ENCODE assay signal across 31 mouse cellular contexts in the genomic region with DNA sequence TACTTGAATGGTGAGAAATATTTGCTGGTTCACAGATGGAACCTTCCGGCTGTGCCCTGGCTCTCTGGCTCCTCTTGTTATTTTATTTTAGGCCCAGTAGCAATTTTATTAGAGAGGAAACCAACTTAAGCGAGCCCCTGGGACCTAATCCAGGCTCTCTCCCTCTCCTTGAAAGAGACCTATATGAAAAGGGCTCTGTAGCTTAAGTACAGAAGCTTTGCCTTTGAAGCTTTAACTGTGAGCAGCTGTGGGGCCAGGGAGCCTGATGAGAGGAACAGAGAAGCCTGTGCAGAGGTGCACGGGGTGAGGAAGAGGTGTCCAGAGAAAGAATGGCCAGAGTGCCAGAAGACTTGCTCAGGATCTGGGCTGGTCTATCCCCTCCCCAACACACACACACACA. TPM values are rescaled to one million over a fixed set of nuclear protein-coding genes. Genes with fewer than 3 reads are reported as not detected.
DNase-seq lines count a peak whose midpoint lies in the region; ATAC-seq lines count a peak whose summit lies in the region.
"Had no signal": no experiment of that assay in that cellular context is flagged by ENCODE, and none has a peak within 500 bp of the region (broad histone marks: within the 10 kb centered on the region; RNA-seq: fewer than 3 reads in every experiment).

No protein-coding gene starts in this region.

- H3K27me3 ChIP-seq in kidney, embryonic 15.5 days: no peaks in the 10 kb centered on the region
- no peaks in the 10 kb centered on the region for H3K27me3 ChIP-seq in kidney, embryonic 14.5 days (ENCODE audit: control insufficient read depth, insufficient read depth, low read length)
- H3K27me3 ChIP-seq in embryonic facial prominence, embryonic 11.5 days (ENCODE audit: control insufficient read depth, insufficient read depth, low read length): no peaks in the 10 kb centered on the region
- no peaks in the 10 kb centered on the region for H3K27me3 ChIP-seq in limb, embryonic 11.5 days (ENCODE audit: control insufficient read depth, insufficient read depth, low read length)
- H3K27me3 ChIP-seq: forebrain, embryonic 13.5 days; heart, embryonic 13.5 days; hindbrain, embryonic 15.5 days; liver, embryonic 15.5 days; neural tube, embryonic 15.5 days had no signal

- H3K4me1 ChIP-seq in kidney, embryonic 15.5 days: no peaks in the 10 kb centered on the region
- no peaks in the 10 kb centered on the region for H3K4me1 ChIP-seq in kidney, embryonic 14.5 days (ENCODE audit: control insufficient read depth, insufficient read depth, low read length)
- H3K4me1 ChIP-seq in embryonic facial prominence, embryonic 11.5 days (ENCODE audit: control insufficient read depth, insufficient read depth, low read length): no peaks in the 10 kb centered on the region
- H3K4me1 ChIP-seq in limb, embryonic 11.5 days (ENCODE audit: control insufficient read depth, insufficient read depth, low read length): peaks cover 2% of the 10 kb centered on the region; the same call in 1 of the 2 replicates
- H3K4me1 ChIP-seq: forebrain, embryonic 13.5 days; hindbrain, embryonic 15.5 days; liver, embryonic 15.5 days; midbrain, embryonic 10.5 days had no signal

- H3K9me3 ChIP-seq in kidney, embryonic 15.5 days (replicated peaks): no peaks in the 10 kb centered on the region; the same call in 1 of the 2 replicates
- no peaks in the 10 kb centered on the region for H3K9me3 ChIP-seq in kidney, embryonic 14.5 days (ENCODE audit: control insufficient read depth, low read length)
- H3K9me3 ChIP-seq in embryonic facial prominence, embryonic 11.5 days (replicated peaks; ENCODE audit: control insufficient read depth, low read length): no peaks in the 10 kb centered on the region
- no peaks in the 10 kb centered on the region for H3K9me3 ChIP-seq in limb, embryonic 11.5 days (ENCODE audit: control insufficient read depth, low read length)
- H3K9me3 ChIP-seq: forebrain, embryonic 13.5 days; heart, embryonic 13.5 days; hindbrain, embryonic 15.5 days; liver, embryonic 15.5 days; midbrain, embryonic 10.5 days; neural tube, embryonic 15.5 days had no signal

- peak overlapping the region; percentile 71 for H3K27ac ChIP-seq in kidney, embryonic 15.5 days
- H3K27ac ChIP-seq in kidney, embryonic 14.5 days (ENCODE audit: low read depth, low read length): no peak overlapping the region
- no peak overlapping the region for H3K27ac ChIP-seq in embryonic facial prominence, embryonic 11.5 days (replicated peaks; ENCODE audit: low read depth, low read length)
- H3K27ac ChIP-seq in limb, embryonic 11.5 days (replicated peaks; ENCODE audit: low read depth, low read length): no peak overlapping the region
- H3K27ac ChIP-seq: forebrain, embryonic 13.5 days; heart, embryonic 13.5 days; hindbrain, embryonic 15.5 days; liver, embryonic 15.5 days; midbrain, embryonic 10.5 days; neural tube, embryonic 15.5 days; stomach, postnatal 0 days had no signal

- no peak for ATAC-seq in kidney, embryonic 15.5 days (replicated peaks; ENCODE audit: low FRiP score)
- ATAC-seq in kidney, embryonic 14.5 days (ENCODE audit: low FRiP score, low TSS enrichment): no peak
- no peak for ATAC-seq in embryonic facial prominence, embryonic 11.5 days (replicated peaks; ENCODE audit: insufficient number of reproducible peaks, low FRiP score, low TSS enrichment, low read depth)
- ATAC-seq in limb, embryonic 11.5 days (ENCODE audit: insufficient number of reproducible peaks, low FRiP score, low TSS enrichment, low read depth): peak; percentile 67; the same call in 1 of the 2 replicates
- ATAC-seq: CD4-positive, CD25-positive, alpha-beta regulatory T cell, adult 4 months; forebrain, embryonic 13.5 days; midbrain, embryonic 16.5 days had no signal

- no peak overlapping the region for H3K4me2 ChIP-seq in kidney, embryonic 15.5 days
- no peak overlapping the region for H3K4me2 ChIP-seq in kidney, embryonic 14.5 days (replicated peaks; ENCODE audit: low read depth, low read length)
- no peak overlapping the region for H3K4me2 ChIP-seq in embryonic facial prominence, embryonic 11.5 days (ENCODE audit: low read depth, low read length)
- H3K4me2 ChIP-seq in limb, embryonic 11.5 days (ENCODE audit: low read depth, severe bottlenecking): no peak overlapping the region
- H3K4me2 ChIP-seq: forebrain, embryonic 13.5 days; heart, embryonic 13.5 days; hindbrain, embryonic 15.5 days; liver, embryonic 15.5 days; neural tube, embryonic 15.5 days had no signal

- WGBS in kidney, embryonic 15.5 days: 54% methylated on average over 3 of the region's 3 CpGs
- 59% methylated on average over 3 of the region's 3 CpGs for WGBS in kidney, embryonic 14.5 days
- 56% methylated on average over 3 of the region's 3 CpGs for WGBS in embryonic facial prominence, embryonic 11.5 days
- WGBS in limb, embryonic 11.5 days: 15% methylated on average over 3 of the region's 3 CpGs

- no peak overlapping the region for H3K4me3 ChIP-seq in kidney, embryonic 15.5 days (replicated peaks)
- no peak overlapping the region for H3K4me3 ChIP-seq in kidney, embryonic 14.5 days (ENCODE audit: low read length)
- no peak overlapping the region for H3K4me3 ChIP-seq in embryonic facial prominence, embryonic 11.5 days (ENCODE audit: low read depth, low read length)
- H3K4me3 ChIP-seq in limb, embryonic 11.5 days (ENCODE audit: low read depth, low read length): no peak overlapping the region
- H3K4me3 ChIP-seq: forebrain, embryonic 13.5 days; heart, embryonic 13.5 days; hindbrain, embryonic 15.5 days; liver, embryonic 15.5 days; midbrain, embryonic 10.5 days; myocyte; neural tube, embryonic 15.5 days had no signal

- no peaks in the 10 kb centered on the region for H3K36me3 ChIP-seq in kidney, embryonic 15.5 days
- H3K36me3 ChIP-seq in kidney, embryonic 14.5 days (ENCODE audit: control insufficient read depth, insufficient read depth, low read length): no peaks in the 10 kb centered on the region
- H3K36me3 ChIP-seq in embryonic facial prominence, embryonic 11.5 days (replicated peaks; ENCODE audit: control insufficient read depth, insufficient read depth, low read depth, low read length): no peaks in the 10 kb centered on the region
- H3K36me3 ChIP-seq in limb, embryonic 11.5 days (ENCODE audit: control insufficient read depth, insufficient read depth, low read length): no peaks in the 10 kb centered on the region
- H3K36me3 ChIP-seq: heart, embryonic 13.5 days; hindbrain, embryonic 15.5 days; liver, embryonic 15.5 days; midbrain, embryonic 10.5 days; neural tube, embryonic 15.5 days had no signal

- intact Hi-C loops in left cerebral cortex, postnatal 25 days (cut with DNase I): no loop called here

- peak; percentile 38 for DNase-seq in embryo, embryonic 11 days
- no peak for DNase-seq in embryo, embryonic 9.5 days (ENCODE audit: extremely low spot score)
- DNase-seq in embryonic facial prominence, embryonic 11.5 days (ENCODE audit: low spot score): peak; percentile 68
- DNase-seq in limb, embryonic 11.5 days (ENCODE audit: low spot score): peak; percentile 74
- DNase-seq in frontal cortex, postnatal 36 days (ENCODE audit: low spot score in 2 of 2): no peak
- DNase-seq in left cerebral cortex, postnatal 25 days (ENCODE audit: low spot score in 2 of 2): no peak
- DNase-seq: adrenal gland, postnatal 14 days; cerebellum, adult 9-10 months; gastrocnemius, postnatal 14 days; heart, adult 18-20 months; liver; thymus, adult 2 months; thymus, postnatal 4 days had no signal

- no peak overlapping the region for H3K9ac ChIP-seq in kidney, embryonic 15.5 days
- no peak overlapping the region for H3K9ac ChIP-seq in kidney, embryonic 14.5 days (ENCODE audit: low read depth, low read length)
- no peak overlapping the region for H3K9ac ChIP-seq in embryonic facial prominence, embryonic 11.5 days (replicated peaks; ENCODE audit: low read length)
- no peak overlapping the region for H3K9ac ChIP-seq in limb, embryonic 11.5 days (ENCODE audit: low read length)
- H3K9ac ChIP-seq: forebrain, embryonic 13.5 days; heart, embryonic 13.5 days; hindbrain, embryonic 15.5 days; liver, embryonic 15.5 days; neural tube, embryonic 15.5 days had no signal

RNA-seq across cellular contexts. Expression of a gene that starts 33.1 kb away (rescaled TPM):
- 0.77 and 1.0 TPM in 2 replicates for polyA plus RNA-seq in kidney, embryonic 15.5 days (2015; fragmentation: Nextera tagmentation; extraction: Ambion mirVana)
- polyA plus RNA-seq in kidney, embryonic 14.5 days (2014; fragmentation: Nextera tagmentation; extraction: Ambion mirVana): 0.26 and 0.66 TPM in 2 replicates
- 0.18 and 0.42 TPM in 2 replicates for polyA plus RNA-seq in embryonic facial prominence, embryonic 11.5 days (2014; fragmentation: Nextera tagmentation; extraction: Ambion mirVana)
- 0.50 and 0.81 TPM in 2 replicates for polyA plus RNA-seq in limb, embryonic 11.5 days (2014; fragmentation: Nextera tagmentation; extraction: Ambion mirVana)
- 10 to 100 TPM; 37.2 to 39.0 TPM for total RNA-seq in left cerebral cortex, postnatal 25 days (2021)
- total RNA-seq: adrenal gland, postnatal 14 days; common myeloid progenitor, adult 5-6 weeks had no signal
- polyA plus RNA-seq: forebrain, embryonic 13.5 days; hindbrain, embryonic 15.5 days; midbrain, embryonic 16.5 days; small intestine, adult 2 months had no signal

RNA-seq across cellular contexts. Expression of a gene that starts 41.0 kb away (rescaled TPM):
- polyA plus RNA-seq in kidney, embryonic 15.5 days (2015; fragmentation: Nextera tagmentation; extraction: Ambion mirVana): not detected in 2 replicates
- not detected in 2 replicates for polyA plus RNA-seq in kidney, embryonic 14.5 days (2014; fragmentation: Nextera tagmentation; extraction: Ambion mirVana)
- polyA plus RNA-seq in embryonic facial prominence, embryonic 11.5 days (2014; fragmentation: Nextera tagmentation; extraction: Ambion mirVana): not detected in 2 replicates
- polyA plus RNA-seq in limb, embryonic 11.5 days (2014; fragmentation: Nextera tagmentation; extraction: Ambion mirVana): not detected in 2 replicates
- total RNA-seq in left cerebral cortex, postnatal 25 days (2021): under 1 TPM in 1 of 2 experiments, not detected in 1; 0.37 TPM
- total RNA-seq: common myeloid progenitor, adult 5-6 weeks; layer of hippocampus, adult 18-20 months; layer of hippocampus, postnatal 14 days had no signal
- polyA plus RNA-seq: CD4-positive, CD25-positive, alpha-beta regulatory T cell, adult 4 months; forebrain, embryonic 13.5 days; heart, embryonic 13.5 days; hindbrain, embryonic 15.5 days; intestine, embryonic 14.5 days; liver, embryonic 15.5 days; lung, embryonic 16.5 days; midbrain, embryonic 10.5 days; midbrain, embryonic 16.5 days; myocyte; neural tube, embryonic 15.5 days; small intestine, adult 2 months; stomach, postnatal 0 days had no signal

Comparison
In these comparisons a context has a peak if more than half of its experiments do, and no peak if none do; other contexts are left out.
1. DNase-seq: peak in embryo, embryonic 11 days (single experiment), embryonic facial prominence, embryonic 11.5 days (single experiment) and limb, embryonic 11.5 days (single experiment); none in embryo, embryonic 9.5 days (single experiment), frontal cortex, postnatal 36 days (0 of 2) and left cerebral cortex, postnatal 25 days (0 of 2).